Mouse (Mus musculus) adrenal gland, adult 2 months (tissue): ENCODE data around the gene Il18rap. TPM values are rescaled to one million over a fixed set of nuclear protein-coding genes. Genes with fewer than 3 reads are reported as not detected.
A peak's percentile ranks its signal among the peaks of the same experiment; 100 is the strongest.
"Not testable (repeated sequence)": the region's sequence is repeated elsewhere in the genome, so short reads cannot be mapped to it uniquely, and the experiment has no call there.

Experiments
- DNase-seq: peaks from one replicate; pipeline ENCODE4 v3.0.0; 2021
- polyA plus RNA-seq: library from polyadenylated mRNA; depleted of rRNA; stranded (reverse); fragments of >200 nt; gene quantifications from 2 replicates; pipeline ENCODE4 v1.2.3, GENCODE M21; 2012; rRNA removed
- total RNA-seq, 2 experiments: library from RNA; stranded (reverse); gene quantifications; 2 replicates each; pipeline ENCODE4 v1.2.3; 2021

Gene Il18rap
- total and polyA plus RNA-seq, 3 experiments, result not detected

DNA sequence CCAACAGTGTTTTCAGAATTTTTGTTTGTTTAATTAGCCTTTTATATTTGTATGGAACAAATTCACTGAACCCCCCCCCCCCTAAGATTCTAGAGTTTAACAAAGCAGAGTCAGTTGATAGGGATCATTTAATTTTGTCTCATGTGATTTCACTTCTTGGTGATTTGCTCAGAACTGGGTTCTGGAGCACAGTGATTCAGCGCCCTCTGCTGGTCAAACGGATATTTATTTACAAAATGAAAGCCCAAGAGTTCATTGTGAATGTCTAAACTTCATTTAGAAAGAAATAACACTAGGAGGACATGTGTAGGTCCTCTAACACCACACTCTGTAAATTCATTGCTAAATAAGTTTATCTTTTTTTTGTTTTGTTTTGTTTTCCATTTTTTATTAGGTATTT lies 29.5 kb downstream of the Il18rap start:
- peak; percentile 14 for DNase-seq

DNA sequence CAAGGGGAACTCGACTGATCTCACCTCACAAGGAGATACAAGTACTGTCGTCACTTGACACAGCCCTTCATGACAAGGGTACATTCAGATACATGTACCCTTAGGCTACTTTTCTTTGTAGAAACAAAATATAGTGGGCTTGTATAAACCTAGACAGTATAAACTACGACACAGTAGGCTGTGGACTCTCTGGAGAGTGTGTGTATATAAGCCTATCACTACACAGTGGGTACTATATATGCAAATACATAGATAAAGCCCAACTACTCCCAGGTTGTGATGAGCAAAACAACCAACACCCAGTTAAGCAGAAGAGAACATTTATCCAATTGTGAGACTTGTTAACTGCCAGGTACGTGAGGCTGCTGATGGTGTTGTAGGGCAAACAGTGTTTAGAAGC lies 31.5 kb downstream of the Il18rap start:
- no peak for DNase-seq

GRCm38 (mm10) chr1:40547064-40547572 lies 32.0 kb downstream of the Il18rap start:
- DNase-seq, result no peak

- no peak for DNase-seq
Observed at GRCm38 (mm10) chr1:40547762-40548161, 32.6 kb downstream of the Il18rap start.

DNA sequence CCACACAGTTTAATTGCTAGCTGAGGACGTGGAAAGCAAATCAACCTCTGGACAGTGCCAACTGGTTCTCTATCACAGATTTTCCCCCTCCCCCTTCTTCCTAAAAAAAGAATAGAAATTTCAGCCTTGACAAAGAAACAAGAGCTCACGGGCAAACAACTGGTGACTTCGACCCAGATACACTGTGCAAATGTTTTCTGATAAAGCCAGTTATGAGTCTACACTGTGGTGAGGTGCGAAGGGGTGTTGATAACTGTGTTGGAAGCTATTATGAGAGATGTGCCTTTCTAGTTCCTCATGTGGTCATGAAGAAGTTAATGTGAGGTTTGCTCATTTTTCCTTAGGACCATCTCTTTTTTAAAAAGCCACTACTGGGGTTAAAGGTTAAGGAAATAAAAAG lies 54.2 kb downstream of the Il18rap start:
- no peak for DNase-seq

GRCm38 (mm10) chr1:40579784-40580183 lies 64.6 kb downstream of the Il18rap start, which contains the start of gene Slc9a4:
Gene Slc9a4, plus strand, starts transcription at chr1:40580081.
- peak; percentile 27 for DNase-seq

DNA sequence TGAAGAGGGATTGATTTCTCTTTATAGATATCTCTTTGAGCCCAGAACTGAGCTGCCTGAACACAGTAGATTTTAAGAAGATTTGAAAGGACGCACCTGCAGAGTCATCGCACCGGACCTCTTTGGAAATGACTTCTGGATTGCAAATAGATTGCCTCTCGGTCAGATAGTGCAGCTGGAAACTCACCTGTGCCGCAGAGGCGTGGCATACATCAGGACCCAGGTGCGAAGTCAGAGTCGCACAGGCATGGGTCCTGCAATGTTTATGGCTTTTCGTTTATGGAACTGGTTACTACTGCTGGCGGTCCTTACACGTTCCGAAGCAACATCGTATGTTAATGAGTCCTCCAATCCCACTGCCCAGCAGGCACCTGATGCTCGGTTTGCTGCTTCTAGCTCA lies 65.1 kb downstream of the Il18rap start:
- no peak for DNase-seq

DNA sequence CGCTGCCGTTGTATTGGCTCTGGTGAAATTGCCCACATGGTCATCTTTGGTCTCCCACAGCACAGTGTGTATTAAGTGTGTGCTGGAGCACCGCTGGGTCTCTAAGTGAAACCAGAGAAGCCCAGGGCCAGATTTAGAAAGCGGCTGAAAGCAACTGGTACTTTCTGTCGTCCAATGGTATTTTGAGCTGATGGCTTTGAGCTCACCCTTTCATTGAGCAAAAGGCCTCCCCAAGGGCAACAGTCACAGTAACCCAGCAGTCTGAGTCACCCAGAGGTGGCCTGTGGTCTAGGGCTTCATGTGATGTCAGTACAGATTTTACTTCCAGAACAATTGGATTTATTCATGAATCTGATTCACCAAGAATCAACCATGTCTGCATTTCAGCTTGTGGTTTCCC lies 71.6 kb downstream of the Il18rap start:
- peak; percentile 47 for DNase-seq

- no peak for DNase-seq
Observed at GRCm38 (mm10) chr1:40590931-40591330, 75.8 kb downstream of the Il18rap start.

- DNase-seq, result no peak
Observed at GRCm38 (mm10) chr1:40597822-40598221, 82.7 kb downstream of the Il18rap start.

- DNase-seq, result not testable (repeated sequence)
Observed at GRCm38 (mm10) chr1:40599661-40600060, 84.5 kb downstream of the Il18rap start.

GRCm38 (mm10) chr1:40600394-40601327 lies 85.5 kb downstream of the Il18rap start:
- no peak for DNase-seq

Other genes with a start within 250 kb of the Il18rap start
- gene Il1rl2, start 190.8 kb upstream of the Il18rap start, total RNA-seq, result 1 to 10 TPM in 1 of 2 experiments, under 1 TPM in 1; 0.86 to 2.6 TPM
- 0.29 and 0.35 TPM in 2 replicates for gene Il1rl2, start 190.8 kb upstream of the Il18rap start, polyA plus RNA-seq
- under 1 TPM; 0.43 to 0.97 TPM for gene Il1rl1, start 85.8 kb upstream of the Il18rap start, total RNA-seq
- 0.08 and 0.13 TPM in 2 replicates for gene Il1rl1, start 85.8 kb upstream of the Il18rap start, polyA plus RNA-seq
- under 1 TPM; 0.37 to 0.41 TPM for gene Il18r1, start 49.8 kb upstream of the Il18rap start, total RNA-seq
- 0.03 TPM in 1 of 2 replicates, not detected in the other for gene Il18r1, start 49.8 kb upstream of the Il18rap start, polyA plus RNA-seq
- gene Slc9a4, start 64.7 kb downstream of the Il18rap start, total RNA-seq, result not detected
- gene Slc9a4, start 64.7 kb downstream of the Il18rap start, polyA plus RNA-seq, result not detected in 2 replicates
- under 1 TPM; 0.07 to 0.12 TPM for gene Slc9a2, start 165.2 kb downstream of the Il18rap start, total RNA-seq
- gene Slc9a2, start 165.2 kb downstream of the Il18rap start, polyA plus RNA-seq, result 0.17 and 0.35 TPM in 2 replicates